Comparison of ENCODE assay signal across 10 mouse cellular contexts in genomic region chr13:68999826-69000225, GRCm38 (mm10). TPM values are rescaled to one million over a fixed set of nuclear protein-coding genes. Genes with fewer than 3 reads are reported as not detected.
DNase-seq lines count a peak whose midpoint lies in the region; ATAC-seq and TF ChIP-seq lines count a peak whose summit lies in the region.
"Had no signal": no experiment of that assay in that cellular context is flagged by ENCODE, and none has a peak within 500 bp of the region (broad histone marks: within the 10 kb centered on the region; RNA-seq: fewer than 3 reads in every experiment).

No protein-coding gene starts in this region.

- TF ChIP-seq EP300 in heart, postnatal 0 days (IDR thresholded peaks at IDR 0.05; ENCODE audit: low read depth) = no peak

- H3K9me3 ChIP-seq in heart, postnatal 0 days (replicated peaks; ENCODE audit: control insufficient read depth, low read length) = no peaks in the 10 kb centered on the region
- no peaks in the 10 kb centered on the region for H3K9me3 ChIP-seq in embryonic facial prominence, embryonic 11.5 days (replicated peaks; ENCODE audit: control insufficient read depth, low read length)
- no peaks in the 10 kb centered on the region for H3K9me3 ChIP-seq in hindbrain, embryonic 15.5 days
- H3K9me3 ChIP-seq in midbrain, embryonic 14.5 days (ENCODE audit: control insufficient read depth, low read length) = no peaks in the 10 kb centered on the region

- no peak overlapping the region for H3K27ac ChIP-seq in heart, postnatal 0 days (ENCODE audit: low read depth)
- H3K27ac ChIP-seq in embryonic facial prominence, embryonic 11.5 days (replicated peaks; ENCODE audit: low read depth, low read length) = no peak overlapping the region
- no peak overlapping the region; the same call in 1 of the 2 replicates for H3K27ac ChIP-seq in hindbrain, embryonic 15.5 days (replicated peaks)
- no peak overlapping the region for H3K27ac ChIP-seq in midbrain, embryonic 14.5 days (replicated peaks; ENCODE audit: low read depth, low read length)

- H3K27me3 ChIP-seq in heart, postnatal 0 days (ENCODE audit: control insufficient read depth, insufficient read depth, low read length) = peaks cover 43% of the 10 kb centered on the region
- H3K27me3 ChIP-seq in embryonic facial prominence, embryonic 11.5 days (ENCODE audit: control insufficient read depth, insufficient read depth, low read length) = peaks cover 5% of the 10 kb centered on the region; the same call in 1 of the 2 replicates
- H3K27me3 ChIP-seq in hindbrain, embryonic 15.5 days = peaks cover 12% of the 10 kb centered on the region
- peaks cover 27% of the 10 kb centered on the region for H3K27me3 ChIP-seq in midbrain, embryonic 14.5 days (ENCODE audit: control insufficient read depth, insufficient read depth, low read length)
- H3K27me3 ChIP-seq: CH12.LX had no signal

- 47% methylated on average over 5 of the region's 5 CpGs for WGBS in heart, postnatal 0 days
- WGBS in embryonic facial prominence, embryonic 11.5 days = 52% methylated on average over 5 of the region's 5 CpGs
- WGBS in hindbrain, embryonic 15.5 days = 44% methylated on average over 5 of the region's 5 CpGs
- WGBS in midbrain, embryonic 14.5 days = 41% methylated on average over 5 of the region's 5 CpGs

- peaks cover 8% of the 10 kb centered on the region; the same call in 1 of the 2 replicates for H3K4me1 ChIP-seq in heart, postnatal 0 days (ENCODE audit: control insufficient read depth, insufficient read depth)
- no peaks in the 10 kb centered on the region; the same call in 1 of the 2 replicates for H3K4me1 ChIP-seq in embryonic facial prominence, embryonic 11.5 days (ENCODE audit: control insufficient read depth, insufficient read depth, low read length)
- peaks cover 23% of the 10 kb centered on the region for H3K4me1 ChIP-seq in hindbrain, embryonic 15.5 days (replicated peaks)
- peaks cover 14% of the 10 kb centered on the region; the same call in 1 of the 2 replicates for H3K4me1 ChIP-seq in midbrain, embryonic 14.5 days (ENCODE audit: control insufficient read depth, insufficient read depth, low read length)

- H3K9ac ChIP-seq in heart, postnatal 0 days (replicated peaks; ENCODE audit: low read depth, low read length) = no peak overlapping the region
- H3K9ac ChIP-seq in embryonic facial prominence, embryonic 11.5 days (replicated peaks; ENCODE audit: low read length) = no peak overlapping the region
- peak overlapping the region; percentile 57; the same call in 1 of the 2 replicates for H3K9ac ChIP-seq in hindbrain, embryonic 15.5 days
- H3K9ac ChIP-seq in midbrain, embryonic 14.5 days (replicated peaks; ENCODE audit: low read length) = peak overlapping the region; percentile 64

- H3K36me3 ChIP-seq in heart, postnatal 0 days (replicated peaks; ENCODE audit: control insufficient read depth, insufficient read depth, low read length) = no peaks in the 10 kb centered on the region
- H3K36me3 ChIP-seq in embryonic facial prominence, embryonic 11.5 days (replicated peaks; ENCODE audit: control insufficient read depth, insufficient read depth, low read depth, low read length) = no peaks in the 10 kb centered on the region
- H3K36me3 ChIP-seq in hindbrain, embryonic 15.5 days = no peaks in the 10 kb centered on the region
- no peaks in the 10 kb centered on the region for H3K36me3 ChIP-seq in midbrain, embryonic 14.5 days (ENCODE audit: control insufficient read depth, insufficient read depth, low read length)

- H3K4me2 ChIP-seq in heart, postnatal 0 days (ENCODE audit: low read depth, low read length) = peak overlapping the region; percentile 92
- H3K4me2 ChIP-seq in embryonic facial prominence, embryonic 11.5 days (ENCODE audit: low read depth, low read length) = peak overlapping the region; percentile 96
- H3K4me2 ChIP-seq in hindbrain, embryonic 15.5 days = peak overlapping the region; percentile 90
- H3K4me2 ChIP-seq in midbrain, embryonic 14.5 days (ENCODE audit: low read length) = peak overlapping the region; percentile 95

- DNase-seq in heart, postnatal 0 days (ENCODE audit: low spot score) = no peak
- no peak for DNase-seq in heart, adult 9 months (ENCODE audit: low spot score in 2 of 2)
- no peak for DNase-seq in embryonic facial prominence, embryonic 11.5 days (ENCODE audit: low spot score)
- no peak for DNase-seq in midbrain, embryonic 14.5 days
- no peak for DNase-seq in urinary bladder, postnatal 4 days (ENCODE audit: low spot score in 2 of 2)
- DNase-seq in layer of hippocampus, adult 18-20 months (ENCODE audit: low spot score in 2 of 2) = no peak
- DNase-seq in c-Kit-positive CD71-positive TER-119-positive erythroid progenitor cells, embryonic 14.5 days (ENCODE audit: low spot score) = no peak
- DNase-seq: thymus, postnatal 14 days had no signal

- no peak for TF ChIP-seq CTCF in heart, postnatal 0 days (IDR thresholded peaks at IDR 0.05; ENCODE audit: low read depth)

- no peak for ATAC-seq in heart, postnatal 0 days (ENCODE audit: insufficient read depth, low read depth)
- ATAC-seq in embryonic facial prominence, embryonic 11.5 days (replicated peaks; ENCODE audit: insufficient number of reproducible peaks, low FRiP score, low TSS enrichment, low read depth) = no peak; the same call in 1 of the 2 replicates
- no peak for ATAC-seq in hindbrain, embryonic 15.5 days (ENCODE audit: low FRiP score, low read depth)
- ATAC-seq in midbrain, embryonic 14.5 days (ENCODE audit: low FRiP score, low TSS enrichment) = no peak

- H3K4me3 ChIP-seq in heart, postnatal 0 days (ENCODE audit: low read depth, low read length) = peak overlapping the region; percentile 54
- peak overlapping the region; percentile 58 for H3K4me3 ChIP-seq in embryonic facial prominence, embryonic 11.5 days (ENCODE audit: low read depth, low read length)
- peak overlapping the region; percentile 69 for H3K4me3 ChIP-seq in hindbrain, embryonic 15.5 days
- H3K4me3 ChIP-seq in midbrain, embryonic 14.5 days (replicated peaks; ENCODE audit: low read depth, low read length) = peak overlapping the region; percentile 55

RNA-seq across cellular contexts. Expression of gene Adcy2, which starts 0.5 kb away (rescaled TPM):
- 0.34 and 0.77 TPM in 2 replicates for total RNA-seq in heart, postnatal 0 days (2014; rRNA removed; ENCODE audit: low replicate concordance)
- 0.19 and 0.30 TPM in 2 replicates for polyA plus RNA-seq in heart, postnatal 0 days (2015; fragmentation: Nextera tagmentation; extraction: Ambion mirVana)
- polyA plus RNA-seq in embryonic facial prominence, embryonic 11.5 days (2014; fragmentation: Nextera tagmentation; extraction: Ambion mirVana) = 2.1 TPM in 2 replicates
- 13.3 and 14.6 TPM in 2 replicates for polyA plus RNA-seq in hindbrain, embryonic 15.5 days (2015; fragmentation: Nextera tagmentation; extraction: Ambion mirVana)
- polyA plus RNA-seq in midbrain, embryonic 14.5 days (2014; fragmentation: Nextera tagmentation; extraction: Ambion mirVana) = 6.7 and 7.4 TPM in 2 replicates
- 100 to 1,000 TPM; 120 to 122 TPM for total RNA-seq in layer of hippocampus, adult 18-20 months (2021)
- total RNA-seq: CH12.LX had no signal

Comparison
In these comparisons a context has a peak if more than half of its experiments do, and no peak if none do; other contexts are left out.
1. H3K9ac ChIP-seq: peak in hindbrain, embryonic 15.5 days (single experiment) and midbrain, embryonic 14.5 days (single experiment); none in heart, postnatal 0 days (single experiment) and embryonic facial prominence, embryonic 11.5 days (single experiment).
2. Peak in every context shown above with its lines, with median percentiles within 50 percentile points of each other: H3K4me2 ChIP-seq and H3K4me3 ChIP-seq.